In genomic region chr19:34876676-34877075, GRCm38 (mm10) we compare ENCODE assay signal across 11 mouse cellular contexts. TPM values are rescaled to one million over a fixed set of nuclear protein-coding genes. Genes with fewer than 3 reads are reported as not detected.
DNase-seq lines count a peak whose midpoint lies in the region; ATAC-seq and TF ChIP-seq lines count a peak whose summit lies in the region.
"Had no signal": no experiment of that assay in that cellular context is flagged by ENCODE, and none has a peak within 500 bp of the region (broad histone marks: within the 10 kb centered on the region; RNA-seq: fewer than 3 reads in every experiment).

No protein-coding gene starts in this region.

- peak overlapping the region; percentile 90 for H3K4me3 ChIP-seq in heart, embryonic 15.5 days
- no peak overlapping the region for H3K4me3 ChIP-seq in midbrain, embryonic 13.5 days (replicated peaks)
- H3K4me3 ChIP-seq in midbrain, postnatal 0 days (ENCODE audit: low read depth, low read length) = no peak overlapping the region
- H3K4me3 ChIP-seq in kidney, embryonic 16.5 days (ENCODE audit: low read length) = no peak overlapping the region
- H3K4me3 ChIP-seq in neural tube, embryonic 14.5 days (ENCODE audit: low read depth, low read length) = no peak overlapping the region
- H3K4me3 ChIP-seq: neural tube, embryonic 12.5 days had no signal

- TF ChIP-seq CTCF in midbrain, postnatal 0 days (IDR thresholded peaks at IDR 0.05) = no peak

- no peak for ATAC-seq in heart, embryonic 15.5 days (replicated peaks; ENCODE audit: insufficient number of reproducible peaks, insufficient read depth, low FRiP score, low read depth)
- no peak for ATAC-seq in midbrain, embryonic 13.5 days
- no peak for ATAC-seq in midbrain, postnatal 0 days (ENCODE audit: low FRiP score)
- ATAC-seq in kidney, embryonic 16.5 days (ENCODE audit: low FRiP score, low TSS enrichment) = no peak
- no peak for ATAC-seq in neural tube, embryonic 14.5 days (ENCODE audit: low read depth)

- H3K4me2 ChIP-seq in heart, embryonic 15.5 days = peak overlapping the region; percentile 64
- peak overlapping the region; percentile 61; the same call in 1 of the 2 replicates for H3K4me2 ChIP-seq in midbrain, embryonic 13.5 days (replicated peaks)
- no peak overlapping the region for H3K4me2 ChIP-seq in midbrain, postnatal 0 days (ENCODE audit: low read depth, low read length, poor library complexity, severe bottlenecking)
- peak overlapping the region; percentile 73 for H3K4me2 ChIP-seq in kidney, embryonic 16.5 days (replicated peaks; ENCODE audit: low read depth, low read length)
- peak overlapping the region; percentile 81; the same call in 1 of the 2 replicates for H3K4me2 ChIP-seq in neural tube, embryonic 14.5 days (ENCODE audit: low read depth, low read length)

- no peaks in the 10 kb centered on the region for H3K9me3 ChIP-seq in heart, embryonic 15.5 days (replicated peaks)
- no peaks in the 10 kb centered on the region for H3K9me3 ChIP-seq in midbrain, embryonic 13.5 days
- H3K9me3 ChIP-seq in midbrain, postnatal 0 days (ENCODE audit: low read length) = no peaks in the 10 kb centered on the region
- no peaks in the 10 kb centered on the region for H3K9me3 ChIP-seq in kidney, embryonic 16.5 days (ENCODE audit: low read length)
- H3K9me3 ChIP-seq in neural tube, embryonic 14.5 days (ENCODE audit: control insufficient read depth, low read length) = no peaks in the 10 kb centered on the region
- H3K9me3 ChIP-seq: neural tube, embryonic 12.5 days had no signal

- intact Hi-C loops in heart, postnatal 36 days (cut with DNase I) = no loop called here
- intact Hi-C loops in left cerebral cortex, postnatal 25 days (cut with DNase I) = no loop called here

- no peaks in the 10 kb centered on the region for H3K36me3 ChIP-seq in heart, embryonic 15.5 days
- no peaks in the 10 kb centered on the region for H3K36me3 ChIP-seq in midbrain, embryonic 13.5 days
- H3K36me3 ChIP-seq in midbrain, postnatal 0 days (ENCODE audit: insufficient read depth, low read length) = no peaks in the 10 kb centered on the region
- H3K36me3 ChIP-seq in kidney, embryonic 16.5 days (ENCODE audit: insufficient read depth, low read length) = no peaks in the 10 kb centered on the region
- no peaks in the 10 kb centered on the region for H3K36me3 ChIP-seq in neural tube, embryonic 14.5 days (ENCODE audit: control insufficient read depth, insufficient read depth, low read length)
- H3K36me3 ChIP-seq: neural tube, embryonic 12.5 days had no signal

- H3K4me1 ChIP-seq in heart, embryonic 15.5 days (replicated peaks) = peaks cover 21% of the 10 kb centered on the region
- peaks cover 21% of the 10 kb centered on the region for H3K4me1 ChIP-seq in midbrain, embryonic 13.5 days (replicated peaks)
- 0 out of 2 replicates have a peak, but pooled peaks cover 5% of the 10 kb centered on the region for H3K4me1 ChIP-seq in midbrain, postnatal 0 days (ENCODE audit: insufficient read depth, low read length)
- peaks cover 17% of the 10 kb centered on the region for H3K4me1 ChIP-seq in kidney, embryonic 16.5 days (ENCODE audit: insufficient read depth, low read length)
- H3K4me1 ChIP-seq in neural tube, embryonic 14.5 days (ENCODE audit: control insufficient read depth, insufficient read depth, low read length) = no peaks in the 10 kb centered on the region; the same call in 1 of the 2 replicates

- WGBS in heart, embryonic 15.5 days = 65% methylated on average over 7 of the region's 7 CpGs
- 83% methylated on average over 7 of the region's 7 CpGs for WGBS in midbrain, embryonic 13.5 days
- WGBS in midbrain, postnatal 0 days = 87% methylated on average over 7 of the region's 7 CpGs
- 54% methylated on average over 7 of the region's 7 CpGs for whole genome bisulfite sequencing in kidney, embryonic 16.5 days
- 87% methylated on average over 7 of the region's 7 CpGs for WGBS in neural tube, embryonic 14.5 days

- no peak for DNase-seq in heart, postnatal 36 days
- no peak for DNase-seq in midbrain, postnatal 0 days (ENCODE audit: low spot score)
- no peak for DNase-seq in ovary, postnatal 14 days (ENCODE audit: low spot score)
- DNase-seq in left cerebral cortex, postnatal 25 days (ENCODE audit: low spot score in 2 of 2) = no peak
- DNase-seq: cerebellum, adult 2 months; thymus, postnatal 36 days had no signal

- H3K27me3 ChIP-seq in heart, embryonic 15.5 days = no peaks in the 10 kb centered on the region
- no peaks in the 10 kb centered on the region for H3K27me3 ChIP-seq in midbrain, embryonic 13.5 days
- H3K27me3 ChIP-seq in midbrain, postnatal 0 days (ENCODE audit: insufficient read depth, low read length) = no peaks in the 10 kb centered on the region
- H3K27me3 ChIP-seq in kidney, embryonic 16.5 days (ENCODE audit: insufficient read depth, low read length) = no peaks in the 10 kb centered on the region
- no peaks in the 10 kb centered on the region for H3K27me3 ChIP-seq in neural tube, embryonic 14.5 days (ENCODE audit: control insufficient read depth, insufficient read depth, low read length)
- H3K27me3 ChIP-seq: neural tube, embryonic 12.5 days had no signal

- H3K9ac ChIP-seq in heart, embryonic 15.5 days = no peak overlapping the region
- H3K9ac ChIP-seq in midbrain, embryonic 13.5 days (replicated peaks) = no peak overlapping the region
- H3K9ac ChIP-seq in midbrain, postnatal 0 days (replicated peaks; ENCODE audit: low read length, poor library complexity, severe bottlenecking) = no peak overlapping the region
- no peak overlapping the region for H3K9ac ChIP-seq in kidney, embryonic 16.5 days (replicated peaks; ENCODE audit: low read length)
- H3K9ac ChIP-seq in neural tube, embryonic 14.5 days (replicated peaks; ENCODE audit: low read depth, low read length) = no peak overlapping the region
- H3K9ac ChIP-seq: neural tube, embryonic 12.5 days had no signal

- H3K27ac ChIP-seq in heart, embryonic 15.5 days = no peak overlapping the region
- no peak overlapping the region for H3K27ac ChIP-seq in midbrain, embryonic 13.5 days
- H3K27ac ChIP-seq in midbrain, postnatal 0 days (ENCODE audit: low read depth, low read length) = no peak overlapping the region
- no peak overlapping the region for H3K27ac ChIP-seq in kidney, embryonic 16.5 days (ENCODE audit: low read length)
- H3K27ac ChIP-seq in neural tube, embryonic 14.5 days (ENCODE audit: low read depth, low read length) = no peak overlapping the region
- H3K27ac ChIP-seq: neural tube, embryonic 12.5 days had no signal

RNA-seq across cellular contexts. Expression of gene Pank1, which starts 2.6 kb away (rescaled TPM):
- polyA plus RNA-seq in heart, embryonic 15.5 days (2015; fragmentation: Nextera tagmentation; extraction: Ambion mirVana) = 13.1 and 15.5 TPM in 2 replicates
- 10 to 100 TPM; 51.7 to 56.2 TPM for total RNA-seq in heart, postnatal 36 days (2021)
- 6.4 and 6.5 TPM in 2 replicates for polyA plus RNA-seq in midbrain, embryonic 13.5 days (2015; fragmentation: Nextera tagmentation; extraction: Ambion mirVana)
- 13.9 and 15.8 TPM in 2 replicates for total RNA-seq in midbrain, postnatal 0 days (2014; rRNA removed)
- 6.5 and 6.6 TPM in 2 replicates for polyA plus RNA-seq in midbrain, postnatal 0 days (2015; fragmentation: Nextera tagmentation; extraction: Ambion mirVana)
- polyA plus RNA-seq in kidney, embryonic 16.5 days (2015; fragmentation: Nextera tagmentation; extraction: Ambion mirVana) = 7.4 and 7.8 TPM in 2 replicates
- 12.8 and 14.1 TPM in 2 replicates for polyA plus RNA-seq in neural tube, embryonic 14.5 days (2014; fragmentation: Nextera tagmentation; extraction: Ambion mirVana)
- total RNA-seq in left cerebral cortex, postnatal 25 days (2021) = 10 to 100 TPM; 21.5 to 24.0 TPM

RNA-seq across cellular contexts. Expression of gene Kif20b, which starts 45.5 kb away (rescaled TPM):
- 37.3 and 39.0 TPM in 2 replicates for polyA plus RNA-seq in heart, embryonic 15.5 days (2015; fragmentation: Nextera tagmentation; extraction: Ambion mirVana)
- total RNA-seq in heart, postnatal 36 days (2021) = 1 to 10 TPM; 1.6 to 1.9 TPM
- polyA plus RNA-seq in midbrain, embryonic 13.5 days (2015; fragmentation: Nextera tagmentation; extraction: Ambion mirVana) = 29.0 and 33.4 TPM in 2 replicates
- 0.94 and 11.3 TPM in 2 replicates for total RNA-seq in midbrain, postnatal 0 days (2014; rRNA removed)
- 3.4 and 3.9 TPM in 2 replicates for polyA plus RNA-seq in midbrain, postnatal 0 days (2015; fragmentation: Nextera tagmentation; extraction: Ambion mirVana)
- 61.2 and 61.5 TPM in 2 replicates for polyA plus RNA-seq in kidney, embryonic 16.5 days (2015; fragmentation: Nextera tagmentation; extraction: Ambion mirVana)
- polyA plus RNA-seq in neural tube, embryonic 14.5 days (2014; fragmentation: Nextera tagmentation; extraction: Ambion mirVana) = 4.1 and 8.4 TPM in 2 replicates
- 1 to 10 TPM in 1 of 2 experiments, under 1 TPM in 1; 0.85 to 1.6 TPM for total RNA-seq in left cerebral cortex, postnatal 25 days (2021)
